Mouse (Mus musculus): ENCODE results near the gene Zdhhc24. TPM values are rescaled to one million over a fixed set of nuclear protein-coding genes. Genes with fewer than 3 reads are reported as not detected.

Zdhhc24 gene
- polyA plus RNA-seq, 1 experiment from 2014 or later = 10.6 TPM

DNA sequence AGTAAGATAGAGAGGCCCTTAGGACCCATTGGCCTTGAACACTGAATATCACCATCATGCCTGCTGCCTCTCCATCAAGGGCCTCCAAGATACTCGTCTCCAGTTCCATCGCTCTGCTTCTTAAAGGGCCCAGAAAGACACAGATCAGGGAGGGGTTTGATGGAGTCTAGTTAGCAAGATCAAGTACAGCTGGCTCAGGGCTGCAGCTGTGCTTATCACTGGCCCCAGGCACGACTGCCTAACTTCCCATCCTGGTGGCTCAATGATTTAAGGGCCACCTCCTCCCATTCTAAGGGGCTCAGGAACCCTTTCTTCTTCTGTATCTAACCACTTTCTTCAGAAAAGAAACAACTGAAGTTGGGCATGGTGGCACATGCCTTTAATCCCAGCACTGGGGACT, 13.3 kb downstream of the Zdhhc24 start:
- Histone ChIP-seq H3K9me3 (replicated peaks; ENCODE audit: control insufficient read depth, low read length) (no peaks in the 10 kb centered on the region), H3K4me2 (ENCODE audit: low read depth, low read length) (peak overlapping the region; percentile 24; the same call in 1 of the 2 replicates), H3K4me1 (ENCODE audit: control insufficient read depth, low read depth, low read length) (peaks cover 22% of the 10 kb centered on the region), H3K27me3 (ENCODE audit: control insufficient read depth, insufficient read depth, low read depth, low read length) (no peaks in the 10 kb centered on the region), H3K4me3 (ENCODE audit: low read depth, low read length) (no peak overlapping the region), H3K9ac (ENCODE audit: low read depth, low read length) (no peak overlapping the region), H3K27ac (ENCODE audit: low read length) (peak overlapping the region; percentile 70), H3K36me3 (ENCODE audit: control insufficient read depth, insufficient read depth) (no peaks in the 10 kb centered on the region)
- 32% methylated on average over 3 of the region's 3 CpGs for WGBS (ENCODE audit: insufficient replicate concordance)
- ATAC-seq (ENCODE audit: low read depth) = peak; percentile 94

DNA sequence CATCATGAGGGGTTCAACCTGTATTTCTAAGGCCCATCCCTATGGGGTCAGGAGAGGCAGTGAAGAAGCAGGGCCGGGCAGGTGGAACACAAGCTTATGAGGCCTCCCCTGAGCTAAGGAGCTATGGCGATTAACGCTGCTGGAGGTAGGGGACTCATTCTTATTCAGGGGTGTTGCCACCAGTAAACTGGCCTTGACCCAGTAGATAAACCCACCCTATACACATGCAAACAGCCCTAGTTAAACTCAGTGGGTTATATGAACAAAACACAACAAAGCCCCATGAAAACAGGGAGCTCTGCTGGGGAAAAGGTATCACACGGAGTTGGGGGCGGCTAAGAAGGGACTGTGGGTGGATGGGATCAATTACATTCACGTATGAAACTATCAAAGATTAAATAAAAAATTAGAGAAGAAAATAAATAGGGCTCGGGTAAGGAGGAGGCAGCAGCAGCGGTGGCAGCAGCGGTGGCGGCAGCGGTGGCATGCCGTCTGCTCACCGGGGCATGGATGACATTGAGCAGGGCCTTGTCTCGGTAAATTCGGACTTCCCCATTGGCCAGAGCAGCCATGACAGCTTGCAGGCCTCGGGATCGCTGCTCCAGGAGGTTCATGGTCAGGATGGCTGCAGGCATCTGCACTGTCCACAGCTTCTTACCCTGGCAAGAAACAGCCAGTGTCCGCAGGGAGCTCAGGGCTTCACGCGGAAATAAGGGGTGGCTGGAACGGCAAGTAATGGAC, 18.5 kb downstream of the Zdhhc24 start:
- H3K36me3 ChIP-seq (ENCODE audit: control insufficient read depth, insufficient read depth) = no peaks in the 10 kb centered on the region
- no peak overlapping the region for H3K9ac ChIP-seq (ENCODE audit: low read depth, low read length)
- peaks cover 9% of the 10 kb centered on the region for H3K4me1 ChIP-seq (ENCODE audit: control insufficient read depth, low read depth, low read length)
- ATAC-seq (ENCODE audit: low read depth) = no peak
- no peaks in the 10 kb centered on the region for H3K9me3 ChIP-seq (replicated peaks; ENCODE audit: control insufficient read depth, low read length)
- no peak overlapping the region for H3K4me3 ChIP-seq (ENCODE audit: low read depth, low read length)
- H3K27me3 ChIP-seq (ENCODE audit: control insufficient read depth, insufficient read depth, low read depth, low read length) = no peaks in the 10 kb centered on the region
- H3K4me2 ChIP-seq (ENCODE audit: low read depth, low read length) = no peak overlapping the region
- 65% methylated on average over 21 of the region's 21 CpGs for WGBS (ENCODE audit: insufficient replicate concordance)
- H3K27ac ChIP-seq (ENCODE audit: low read length) = no peak overlapping the region

DNA sequence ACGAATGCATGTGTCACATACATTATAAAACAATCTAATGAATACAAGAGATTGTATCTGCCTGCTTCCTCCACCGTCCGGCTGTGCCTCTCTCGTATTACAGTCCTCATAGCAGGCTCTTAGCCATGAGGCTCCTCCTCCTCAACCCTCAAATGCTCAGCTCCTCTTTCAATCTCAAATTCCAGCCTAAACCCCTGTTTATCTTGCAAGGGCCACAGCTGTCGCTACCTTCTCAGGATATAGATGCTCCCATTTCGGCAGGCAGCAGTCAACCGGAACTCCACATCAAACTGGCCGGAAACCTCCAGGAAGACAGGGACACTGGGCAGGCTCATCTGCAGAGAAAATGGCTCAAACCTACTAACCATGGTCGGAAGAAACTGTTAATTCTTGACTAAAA, 20.5 kb downstream of the Zdhhc24 start:
- 65% methylated on average over 9 of the region's 9 CpGs for WGBS (ENCODE audit: insufficient replicate concordance)
- Histone ChIP-seq H3K9ac (ENCODE audit: low read depth, low read length) (no peak overlapping the region), H3K4me1 (ENCODE audit: control insufficient read depth, low read depth, low read length) (no peaks in the 10 kb centered on the region), H3K9me3 (replicated peaks; ENCODE audit: control insufficient read depth, low read length) (no peaks in the 10 kb centered on the region), H3K4me3 (ENCODE audit: low read depth, low read length) (no peak overlapping the region), H3K36me3 (ENCODE audit: control insufficient read depth, insufficient read depth) (no peaks in the 10 kb centered on the region), H3K4me2 (ENCODE audit: low read depth, low read length) (no peak overlapping the region), H3K27me3 (ENCODE audit: control insufficient read depth, insufficient read depth, low read depth, low read length) (no peaks in the 10 kb centered on the region), H3K27ac (ENCODE audit: low read length) (no peak overlapping the region)
- no peak for ATAC-seq (ENCODE audit: low read depth)

DNA sequence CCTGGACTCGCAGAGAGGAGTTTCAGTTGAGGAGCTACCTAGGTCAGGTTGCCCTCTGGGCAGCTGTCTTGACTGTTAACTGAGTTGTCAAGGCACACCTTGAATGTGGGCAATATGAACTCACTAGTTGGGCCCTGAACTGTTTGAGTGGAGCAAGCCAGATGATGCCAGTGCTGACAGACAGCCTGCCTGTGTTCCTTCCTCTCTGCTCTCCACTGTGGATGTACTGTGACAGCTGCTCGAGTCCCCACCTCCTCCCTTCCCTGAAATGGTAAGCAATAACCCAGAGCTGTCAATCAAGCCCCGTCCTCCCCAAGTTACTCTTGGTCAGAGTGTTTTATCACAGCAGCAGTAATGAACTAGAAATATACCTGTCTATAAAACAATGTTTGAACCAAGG, 21.4 kb downstream of the Zdhhc24 start:
- no peak overlapping the region for H3K4me2 ChIP-seq (ENCODE audit: low read depth, low read length)
- H3K9me3 ChIP-seq (replicated peaks; ENCODE audit: control insufficient read depth, low read length) = no peaks in the 10 kb centered on the region
- no peak overlapping the region for H3K4me3 ChIP-seq (ENCODE audit: low read depth, low read length)
- no peak overlapping the region for H3K27ac ChIP-seq (ENCODE audit: low read length)
- H3K4me1 ChIP-seq (ENCODE audit: control insufficient read depth, low read depth, low read length) = no peaks in the 10 kb centered on the region
- H3K9ac ChIP-seq (ENCODE audit: low read depth, low read length) = no peak overlapping the region
- WGBS (ENCODE audit: insufficient replicate concordance) = 31% methylated on average over 3 of the region's 3 CpGs
- ATAC-seq (ENCODE audit: low read depth) = no peak
- H3K36me3 ChIP-seq (ENCODE audit: control insufficient read depth, insufficient read depth) = no peaks in the 10 kb centered on the region
- no peaks in the 10 kb centered on the region for H3K27me3 ChIP-seq (ENCODE audit: control insufficient read depth, insufficient read depth, low read depth, low read length)

DNA sequence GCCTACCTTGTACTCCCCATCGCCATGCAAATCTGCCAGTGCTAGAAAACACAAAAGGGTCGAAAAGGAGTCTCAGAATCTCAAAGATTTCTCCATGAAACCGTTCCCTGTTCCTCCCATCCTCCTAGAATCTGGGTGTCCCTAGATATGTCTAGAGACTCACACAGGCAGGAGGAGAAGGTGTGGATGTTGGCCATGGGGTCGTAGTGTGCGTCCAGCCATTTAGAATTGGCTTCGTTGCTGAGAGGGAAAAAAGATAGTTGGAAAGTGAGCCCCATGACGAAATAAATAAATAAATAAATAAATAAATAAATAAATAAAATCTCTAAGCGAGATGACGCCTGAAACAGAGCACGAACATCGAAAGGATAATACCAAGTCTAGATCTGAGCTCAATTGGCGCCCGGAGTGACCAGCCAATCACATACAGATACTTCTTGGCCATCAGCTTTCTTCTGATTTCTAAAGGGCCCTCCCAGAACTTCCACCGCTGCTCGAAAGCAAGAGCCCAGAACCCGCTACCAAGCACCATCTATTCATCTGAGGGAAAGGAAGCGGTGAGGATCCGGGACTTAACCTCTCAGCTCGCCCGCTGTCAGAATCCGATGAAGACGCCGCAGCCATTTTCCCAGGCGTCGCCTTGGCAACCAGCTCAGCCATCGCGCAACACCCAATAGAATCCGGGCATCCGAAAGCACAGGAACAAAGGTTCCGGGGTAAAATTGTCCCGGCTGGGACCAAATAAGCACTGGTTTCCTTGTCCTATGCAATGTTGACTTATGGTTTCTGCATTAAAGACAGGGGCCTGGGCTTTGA, 27.7 kb downstream of the Zdhhc24 start, which contains the start of gene Bbs1:
TSS of gene Bbs1 (minus strand) at position 650 of the 816 bp plus-strand sequence.
- H3K9me3 ChIP-seq (replicated peaks; ENCODE audit: control insufficient read depth, low read length) = no peaks in the 10 kb centered on the region
- H3K9ac ChIP-seq (ENCODE audit: low read depth, low read length) = peak within 1 kb of the TSS; percentile 55
- no peaks in the 10 kb centered on the region for H3K27me3 ChIP-seq (ENCODE audit: control insufficient read depth, insufficient read depth, low read depth, low read length)
- peaks cover 8% of the 10 kb centered on the region; the same call in 1 of the 2 replicates for H3K36me3 ChIP-seq (ENCODE audit: control insufficient read depth, insufficient read depth)
- peak within 1 kb of the TSS; percentile 79 for H3K4me2 ChIP-seq (ENCODE audit: low read depth, low read length)
- H3K4me1 ChIP-seq (ENCODE audit: control insufficient read depth, low read depth, low read length) = peaks cover 3% of the 10 kb centered on the region; the same call in 1 of the 2 replicates
- 10% methylated on average over 31 of the region's 31 CpGs for WGBS (ENCODE audit: insufficient replicate concordance)
- peak; percentile 65; the same call in 1 of the 2 replicates for ATAC-seq (ENCODE audit: low read depth)
- peak within 1 kb of the TSS; percentile 70 for H3K4me3 ChIP-seq (ENCODE audit: low read depth, low read length)
- H3K27ac ChIP-seq (ENCODE audit: low read length) = no peak within 1 kb of the TSS

DNA sequence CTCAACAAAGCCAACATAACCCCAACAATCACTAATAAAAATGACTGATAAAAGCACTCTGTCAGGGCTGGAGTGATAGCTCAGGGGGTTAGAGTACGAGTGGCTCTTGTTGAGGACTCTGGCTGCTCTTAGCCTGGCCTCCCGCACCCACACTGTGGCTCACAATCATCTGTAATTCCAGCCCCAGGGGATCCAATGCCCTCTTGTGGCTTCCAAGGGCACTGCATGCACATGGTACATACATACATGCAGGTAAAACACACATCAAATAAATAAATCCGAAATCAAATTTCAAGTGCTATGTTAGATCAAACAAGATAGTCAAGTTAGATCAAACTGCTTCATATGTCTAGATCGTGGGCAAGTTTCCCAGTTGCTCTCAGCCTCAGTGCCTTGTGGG, 29.6 kb downstream of the Zdhhc24 start:
- WGBS (ENCODE audit: insufficient replicate concordance) = 66% methylated on average over 4 of the region's 4 CpGs
- no peak for ATAC-seq (ENCODE audit: low read depth)
- Histone ChIP-seq H3K36me3 (ENCODE audit: control insufficient read depth, insufficient read depth) (peaks cover 8% of the 10 kb centered on the region; the same call in 1 of the 2 replicates), H3K4me3 (ENCODE audit: low read depth, low read length) (no peak overlapping the region), H3K4me2 (ENCODE audit: low read depth, low read length) (no peak overlapping the region), H3K4me1 (ENCODE audit: control insufficient read depth, low read depth, low read length) (peaks cover 3% of the 10 kb centered on the region; the same call in 1 of the 2 replicates), H3K27me3 (ENCODE audit: control insufficient read depth, insufficient read depth, low read depth, low read length) (no peaks in the 10 kb centered on the region), H3K27ac (ENCODE audit: low read length) (no peak overlapping the region), H3K9me3 (replicated peaks; ENCODE audit: control insufficient read depth, low read length) (no peaks in the 10 kb centered on the region), H3K9ac (ENCODE audit: low read depth, low read length) (no peak overlapping the region)

DNA sequence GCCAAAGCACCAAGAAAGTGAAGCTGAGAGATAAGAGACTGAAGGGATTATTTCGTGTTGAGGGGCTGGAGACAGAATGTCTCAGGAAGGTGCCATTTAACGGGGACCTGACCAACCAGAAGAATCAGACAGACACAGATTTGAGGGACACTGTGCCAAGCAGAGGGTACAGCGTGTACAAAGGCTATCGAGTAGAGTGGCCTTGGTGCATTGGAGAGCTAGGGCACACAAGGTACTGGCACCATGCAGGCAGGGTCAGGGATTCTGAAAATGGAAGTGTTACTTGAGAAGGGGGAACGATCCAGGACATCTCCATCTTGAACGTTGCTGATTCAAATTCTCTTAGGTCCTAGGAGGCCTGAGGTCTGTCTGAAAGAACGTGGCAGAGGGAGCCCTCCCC, 30.9 kb downstream of the Zdhhc24 start:
- peaks cover 18% of the 10 kb centered on the region for H3K36me3 ChIP-seq (ENCODE audit: control insufficient read depth, insufficient read depth)
- H3K4me1 ChIP-seq (ENCODE audit: control insufficient read depth, low read depth, low read length) = peaks cover 3% of the 10 kb centered on the region; the same call in 1 of the 2 replicates
- no peaks in the 10 kb centered on the region for H3K27me3 ChIP-seq (ENCODE audit: control insufficient read depth, insufficient read depth, low read depth, low read length)
- WGBS (ENCODE audit: insufficient replicate concordance) = 74% methylated on average over 7 of the region's 7 CpGs
- H3K9ac ChIP-seq (ENCODE audit: low read depth, low read length) = no peak overlapping the region
- no peak for ATAC-seq (ENCODE audit: low read depth)
- H3K4me3 ChIP-seq (ENCODE audit: low read depth, low read length) = no peak overlapping the region
- H3K9me3 ChIP-seq (replicated peaks; ENCODE audit: control insufficient read depth, low read length) = no peaks in the 10 kb centered on the region
- no peak overlapping the region for H3K4me2 ChIP-seq (ENCODE audit: low read depth, low read length)
- no peak overlapping the region for H3K27ac ChIP-seq (ENCODE audit: low read length)

DNA sequence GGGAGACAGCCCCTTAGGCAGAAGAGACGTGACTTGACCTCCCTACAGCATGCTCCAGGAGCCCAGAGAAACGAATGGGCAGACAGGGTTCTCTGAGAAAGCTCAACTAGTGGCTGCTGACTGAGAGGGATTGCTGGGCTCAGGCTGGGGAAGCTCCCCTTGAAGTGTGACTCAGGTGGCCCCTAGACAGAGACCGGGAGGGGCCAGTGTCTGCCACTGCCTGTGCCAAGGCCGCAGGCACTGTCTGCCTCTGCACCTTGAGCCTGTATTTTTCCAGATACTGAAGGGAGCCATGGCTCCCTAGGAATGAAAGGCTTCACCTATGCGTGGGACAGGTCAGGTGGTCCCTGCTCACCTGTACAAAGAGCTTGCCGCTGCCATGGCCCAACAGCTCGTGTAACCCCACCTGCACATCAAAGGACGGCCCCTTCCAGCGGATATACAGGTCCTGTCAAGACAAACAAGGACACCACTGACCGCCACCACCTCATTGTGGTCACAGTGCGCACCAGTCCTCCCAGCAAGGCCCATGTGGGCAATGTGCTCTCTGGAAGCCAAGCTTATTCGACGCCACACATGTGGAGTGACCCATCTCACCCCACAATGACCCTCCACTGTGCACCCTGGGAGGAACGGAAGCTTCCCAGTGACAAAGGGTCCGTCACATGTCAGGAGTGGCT, 37.6 kb downstream of the Zdhhc24 start:
- Histone ChIP-seq H3K4me1 (ENCODE audit: control insufficient read depth, low read depth, low read length) (no peaks in the 10 kb centered on the region; the same call in 1 of the 2 replicates), H3K9me3 (replicated peaks; ENCODE audit: control insufficient read depth, low read length) (no peaks in the 10 kb centered on the region), H3K9ac (ENCODE audit: low read depth, low read length) (no peak overlapping the region), H3K4me2 (ENCODE audit: low read depth, low read length) (no peak overlapping the region), H3K36me3 (ENCODE audit: control insufficient read depth, insufficient read depth) (peaks cover 43% of the 10 kb centered on the region), H3K27me3 (ENCODE audit: control insufficient read depth, insufficient read depth, low read depth, low read length) (no peaks in the 10 kb centered on the region), H3K27ac (ENCODE audit: low read length) (no peak overlapping the region), H3K4me3 (ENCODE audit: low read depth, low read length) (no peak overlapping the region)
- 80% methylated on average over 15 of the region's 15 CpGs for WGBS (ENCODE audit: insufficient replicate concordance)
- ATAC-seq (ENCODE audit: low read depth) = no peak

Data from liver, embryonic 16.5 days (tissue).